Mouse (Mus musculus) kidney, adult 2 months (tissue): ENCODE results near the gene Pigb. TPM values are rescaled to one million over a fixed set of nuclear protein-coding genes. Genes with fewer than 3 reads are reported as not detected.

Source experiments
- DNase-seq: peaks from one replicate; pipeline ENCODE4 v3.0.0; 2021
- H3K27ac ChIP-seq: fragments of 200-500 bp; 2 replicates; pipeline ENCODE4 v1.5.1; 2012; ENCODE audit warnings: low read depth, low read length, control low read depth, inconsistent platforms; ENCODE audit not compliant: insufficient read depth
- H3K27me3 ChIP-seq: fragments of 200-500 bp; replicated peaks from 2 replicates; pipeline ENCODE4 v1.6.1; 2012; ENCODE audit warnings: mild to moderate bottlenecking, moderate library complexity, low read length, inconsistent platforms; ENCODE audit not compliant: control insufficient read depth, insufficient read depth
- H3K36me3 ChIP-seq: fragments of 200-500 bp; 2 replicates; pipeline ENCODE4 v1.6.1; 2012; ENCODE audit warnings: mild to moderate bottlenecking, moderate library complexity, low read length, inconsistent platforms; ENCODE audit not compliant: control insufficient read depth, insufficient read depth
- H3K4me1 ChIP-seq: fragments of 200-500 bp; 2 replicates; pipeline ENCODE4 v1.6.1; 2011; ENCODE audit warnings: low read length; ENCODE audit not compliant: control insufficient read depth, insufficient read depth
- H3K4me3 ChIP-seq: fragments of 200-500 bp; 2 replicates; pipeline ENCODE4 v1.5.1; 2011; ENCODE audit warnings: mild to moderate bottlenecking, low read depth, low read length, control low read depth; ENCODE audit not compliant: insufficient read depth
- CTCF ChIP-seq: fragments of 200-500 bp; conservative IDR thresholded peaks from 2 replicates; pipeline ENCODE4 v1.5.1; 2011; ENCODE audit warnings: low read depth, mild to moderate bottlenecking, control low read depth, low read length, moderate library complexity, mixed read lengths; ENCODE audit not compliant: insufficient read depth, insufficient read length
- POLR2A ChIP-seq: fragments of 200-500 bp; IDR thresholded peaks from one replicate; pipeline ENCODE4 v1.6.1; 2011; ENCODE audit warnings: low read depth, low read length, control low read depth
- WGBS: fragments of 180-500 bp; shearing (Covaris S2); methylation state at CpG from one replicate; pipeline ENCODE4 v1.1.7; 2018; 5-methylcytosine and 5-hydroxymethylcytosine counted together
- polyA plus RNA-seq: library from polyadenylated mRNA; depleted of rRNA; stranded (reverse); fragments of >200 nt; gene quantifications from 2 replicates; pipeline ENCODE4 v1.2.3, GENCODE M21; 2012; rRNA removed

Pigb gene
- polyA plus RNA-seq, 1 experiment: 10.7 TPM

DNA sequence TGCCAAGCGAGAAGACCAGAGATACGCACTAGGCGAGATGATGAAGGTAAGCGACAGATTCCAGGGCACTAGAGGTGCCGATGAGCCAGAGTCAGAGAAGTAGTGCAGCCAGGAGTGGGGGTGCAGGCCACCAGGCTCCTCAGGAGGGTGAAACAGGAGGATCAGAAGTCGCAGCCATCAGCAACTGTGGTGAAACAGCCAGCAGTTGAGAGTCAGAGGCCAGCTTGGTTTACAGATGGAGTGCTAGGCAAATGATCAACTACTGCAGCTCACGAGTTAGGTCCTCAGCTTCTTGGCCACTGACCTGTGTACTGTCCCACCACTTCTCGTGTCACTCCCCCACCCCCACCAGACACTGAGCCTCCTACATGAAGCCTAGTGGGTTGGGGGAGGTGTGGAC lies 78.8 kb downstream of the Pigb start:
- Histone ChIP-seq H3K4me1 (peaks cover 5% of the 10 kb centered on the region; the same call in 1 of the 2 replicates), H3K4me3 (no peak overlapping the region), H3K36me3 (no peaks in the 10 kb centered on the region), H3K27me3 (no peaks in the 10 kb centered on the region), H3K27ac (no peak overlapping the region)
- TF ChIP-seq POLR2A (no peak), CTCF (no peak)
- WGBS: 52% methylated on average over 8 of the region's 8 CpGs
- peak; percentile 62 for DNase-seq

DNA sequence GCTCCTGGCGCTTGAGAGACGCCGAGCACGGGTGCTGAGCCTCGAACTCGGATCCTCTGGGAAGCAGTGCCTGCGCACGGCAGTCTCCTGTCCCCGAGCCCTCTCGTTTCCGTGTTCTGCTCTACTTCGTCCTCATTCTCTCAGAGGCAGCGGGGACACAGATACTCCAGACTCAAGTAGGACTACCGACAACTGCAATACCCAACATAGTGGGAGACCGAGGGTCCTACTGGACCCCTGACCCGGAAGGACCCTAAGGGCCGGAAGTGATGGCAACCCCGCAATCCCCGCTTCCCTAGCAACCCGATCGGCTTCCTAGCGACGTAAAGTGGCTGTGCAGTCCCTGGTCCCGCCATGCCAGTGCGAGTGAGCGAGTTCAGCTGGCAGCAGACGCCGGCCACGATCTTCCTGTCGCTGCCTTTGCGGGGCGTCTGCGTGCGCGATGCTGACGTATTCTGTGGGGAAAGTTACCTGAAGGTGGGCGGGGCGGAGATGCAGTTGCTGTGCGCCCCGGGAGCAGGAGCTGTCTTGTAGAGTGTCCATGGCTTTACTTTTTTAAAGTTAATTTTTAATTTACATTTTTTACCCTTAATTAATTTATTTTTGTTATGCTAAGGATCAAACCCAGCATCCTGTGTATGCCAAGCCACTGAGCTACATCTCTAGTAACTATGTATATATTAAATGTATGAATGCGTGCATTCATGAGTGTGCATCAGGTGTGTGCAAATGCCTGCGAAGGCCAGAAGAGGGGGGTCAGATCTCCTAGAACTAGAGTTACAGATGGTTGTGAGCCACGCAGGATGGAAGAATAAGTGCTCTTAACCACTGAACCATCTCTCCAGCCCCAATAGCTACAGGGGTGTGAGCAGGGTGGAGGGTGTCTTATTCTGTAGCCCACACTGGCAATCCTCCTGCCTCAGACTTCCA lies 81.4 kb downstream of the Pigb start, which contains the start of the genes Dyx1c1 and Gm44503:
Dyx1c1 (plus strand) TSS at position 265 of the 930 bp plus-strand sequence.
Gm44503 (plus strand) TSS at position 332 of the 930 bp plus-strand sequence.
- 2% methylated on average over 43 of the region's 43 CpGs for WGBS

More for the DNA sequence above, 81.4 kb downstream of the Pigb start, which contains the start of the genes Dyx1c1 and Gm44503:
- Histone ChIP-seq H3K4me3 (peak within 1 kb of the TSS; percentile 68), H3K27me3 (no peaks in the 10 kb centered on the region), H3K36me3 (no peaks in the 10 kb centered on the region), H3K4me1 (peaks cover 5% of the 10 kb centered on the region; the same call in 1 of the 2 replicates), H3K27ac (no peak within 1 kb of the TSS)
- TF ChIP-seq POLR2A (no peak), CTCF (no peak)
- peak; percentile 83 for DNase-seq

Other genes with a start within 250 kb of the Pigb start
- gene Prtg, start 233.5 kb downstream of the Pigb start, polyA plus RNA-seq: 0.06 and 0.15 TPM in 2 replicates
- gene Pygo1, start 114.7 kb downstream of the Pigb start, polyA plus RNA-seq: 0.22 and 0.38 TPM in 2 replicates
- 1.1 and 1.3 TPM in 2 replicates for gene Dyx1c1, start 81.6 kb downstream of the Pigb start, polyA plus RNA-seq
- gene Gm44503, start 81.5 kb downstream of the Pigb start, polyA plus RNA-seq: not detected in 2 replicates
- 29.1 and 34.8 TPM in 2 replicates for gene Ccpg1os, start 55.0 kb downstream of the Pigb start, polyA plus RNA-seq
- 20.1 and 30.2 TPM in 2 replicates for gene Ccpg1, start 54.9 kb downstream of the Pigb start, polyA plus RNA-seq
- 8.0 and 9.4 TPM in 2 replicates for gene Rab27a, start 4.5 kb upstream of the Pigb start, polyA plus RNA-seq
- gene Khdc3, start 61.5 kb upstream of the Pigb start, polyA plus RNA-seq: 0.07 and 0.19 TPM in 2 replicates
- not detected in 2 replicates for gene Gm20509, start 62.1 kb upstream of the Pigb start, polyA plus RNA-seq
- 17.7 and 24.5 TPM in 2 replicates for gene Rsl24d1, start 73.0 kb upstream of the Pigb start, polyA plus RNA-seq